Mouse (Mus musculus) G1E (cell line): Measurements from ENCODE around the gene Rps6ka5. TPM values are rescaled to one million over a fixed set of nuclear protein-coding genes. Genes with fewer than 3 reads are reported as not detected.
A peak's percentile ranks its signal among the peaks of the same experiment; 100 is the strongest.

Experiments used
- ATAC-seq: 2 replicates; pipeline ENCODE4 v1.8.0; 2016; ENCODE audit warnings: mild to moderate bottlenecking; ENCODE audit not compliant: insufficient number of reproducible peaks, poor library complexity, low FRiP score, severe bottlenecking; ENCODE audit errors: extremely low read depth
- DNase-seq: peaks from one replicate; pipeline ENCODE4 v3.0.0; 2012; ENCODE audit warnings: low spot score
- H3K27me3 ChIP-seq: 2 replicates; pipeline ENCODE4 v1.6.1; 2012; ENCODE audit warnings: mild to moderate bottlenecking, low read length, inconsistent platforms; ENCODE audit not compliant: insufficient read depth
- H3K36me3 ChIP-seq: replicated peaks from 2 replicates; pipeline ENCODE3; 2012; ENCODE audit warnings: mild to moderate bottlenecking, inconsistent platforms
- H3K4me1 ChIP-seq: 2 replicates; pipeline ENCODE4 v1.6.1; 2012; ENCODE audit warnings: low read depth, low read length, inconsistent platforms, mixed read lengths; ENCODE audit not compliant: insufficient read depth
- H3K4me3 ChIP-seq: 2 replicates; pipeline ENCODE4 v1.5.1; 2012; ENCODE audit warnings: low read depth, mild to moderate bottlenecking, inconsistent platforms, low read length, moderate library complexity, mixed read lengths
- H3K9me3 ChIP-seq: replicated peaks from 2 replicates; pipeline ENCODE4 v1.6.1; 2012; ENCODE audit warnings: inconsistent platforms
- CTCF ChIP-seq: IDR thresholded peaks from 2 replicates; pipeline ENCODE4 v1.5.1; 2012; ENCODE audit warnings: low read depth, low read length, inconsistent platforms, mixed read lengths
- GATA1 ChIP-seq: IDR thresholded peaks from 2 replicates; pipeline ENCODE4 v1.6.1; 2012; ENCODE audit warnings: borderline replicate concordance, low read length, inconsistent platforms, mixed read lengths
- GATA2 ChIP-seq: IDR thresholded peaks from 2 replicates; pipeline ENCODE4 v1.6.1; 2012; ENCODE audit warnings: low read depth, low read length, inconsistent platforms, borderline replicate concordance
- POLR2AphosphoS5 ChIP-seq: IDR thresholded peaks from 2 replicates; pipeline ENCODE4 v1.6.1; 2012; ENCODE audit warnings: low read depth, low read length, inconsistent platforms; ENCODE audit not compliant: insufficient replicate concordance
- TAL1 ChIP-seq: conservative IDR thresholded peaks from 2 replicates; pipeline ENCODE4 v1.6.1; 2012; ENCODE audit warnings: low read depth, low read length, inconsistent platforms, mixed read lengths
- polyA plus RNA-seq: library from polyadenylated mRNA; stranded (reverse); fragments of >175 nt; gene quantifications from 2 replicates; pipeline ENCODE4 v1.2.3, GENCODE M21; 2012
- total RNA-seq, 2 experiments: library from RNA; stranded (forward) in 1 of 2; stranded (reverse) in 1 of 2; fragments of 200-1000 nt in 1 of 2; fragments of >200 nt in 1 of 2; fragmentation: Nextera tagmentation in 1 of 2; gene quantifications; 2 replicates each; pipeline ENCODE4 v1.2.3; 2014 to 2017

Rps6ka5 gene
- total and polyA plus RNA-seq, 3 experiments = 12.6 to 52.2 (median 41.5) TPM

GRCm38 (mm10) chr12:100696621-100697020 is 30.2 kb downstream of the Rps6ka5 start:
- peaks cover 49% of the 10 kb centered on the region for H3K4me1 ChIP-seq
- ATAC-seq (peak; percentile 85), DNase-seq (peak; percentile 33)
- no peaks in the 10 kb centered on the region for H3K27me3 ChIP-seq
- no peak for TF ChIP-seq TAL1
- TF ChIP-seq POLR2AphosphoS5 = no peak
- no peak for TF ChIP-seq CTCF
- TF ChIP-seq GATA2 = no peak
- TF ChIP-seq GATA1 = no peak
- H3K9me3 ChIP-seq = no peaks in the 10 kb centered on the region
- H3K4me3 ChIP-seq = no peak overlapping the region; the same call in 1 of the 2 replicates
- H3K36me3 ChIP-seq = peaks cover 31% of the 10 kb centered on the region

GRCm38 (mm10) chr12:100695252-100695651 is 31.5 kb downstream of the Rps6ka5 start:
- no peak for DNase-seq
- Histone ChIP-seq H3K36me3 (peaks cover 28% of the 10 kb centered on the region), H3K4me3 (no peak overlapping the region), H3K27me3 (no peaks in the 10 kb centered on the region), H3K9me3 (no peaks in the 10 kb centered on the region), H3K4me1 (peaks cover 49% of the 10 kb centered on the region)
- TF ChIP-seq GATA2 (no peak), CTCF (no peak), TAL1 (no peak)
- ATAC-seq = no peak

GRCm38 (mm10) chr12:100692208-100692607 is 34.6 kb downstream of the Rps6ka5 start:
- Histone ChIP-seq H3K36me3 (peaks cover 17% of the 10 kb centered on the region), H3K9me3 (no peaks in the 10 kb centered on the region), H3K27me3 (no peaks in the 10 kb centered on the region), H3K4me3 (no peak overlapping the region), H3K4me1 (peaks cover 59% of the 10 kb centered on the region)
- DNase-seq = no peak
- no peak for TF ChIP-seq GATA1
- no peak for ATAC-seq

- ATAC-seq = no peak
- no peaks in the 10 kb centered on the region for H3K27me3 ChIP-seq
Observed at GRCm38 (mm10) chr12:100690444-100690843, 36.3 kb downstream of the Rps6ka5 start.

GRCm38 (mm10) chr12:100688177-100688576 is 38.6 kb downstream of the Rps6ka5 start:
- DNase-seq (no peak), ATAC-seq (no peak)
- no peak overlapping the region for H3K4me3 ChIP-seq
- no peak for TF ChIP-seq POLR2AphosphoS5
- TF ChIP-seq CTCF = no peak
- no peak for TF ChIP-seq TAL1
- no peak for TF ChIP-seq GATA2
- no peak for TF ChIP-seq GATA1
- H3K4me1 ChIP-seq = peaks cover 48% of the 10 kb centered on the region
- H3K36me3 ChIP-seq = peaks cover 12% of the 10 kb centered on the region
- H3K9me3 ChIP-seq = no peaks in the 10 kb centered on the region
- no peaks in the 10 kb centered on the region for H3K27me3 ChIP-seq

More at GRCm38 (mm10) chr12:100690444-100690843, 36.3 kb downstream of the Rps6ka5 start:
- Histone ChIP-seq H3K9me3 (no peaks in the 10 kb centered on the region), H3K4me1 (peaks cover 47% of the 10 kb centered on the region), H3K4me3 (no peak overlapping the region), H3K36me3 (peaks cover 17% of the 10 kb centered on the region)
- DNase-seq = no peak
- TF ChIP-seq TAL1 = no peak
- no peak for TF ChIP-seq GATA1
- no peak for TF ChIP-seq POLR2AphosphoS5
- no peak for TF ChIP-seq CTCF
- TF ChIP-seq GATA2 = no peak

GRCm38 (mm10) chr12:100687001-100687400 is 39.8 kb downstream of the Rps6ka5 start:
- no peak for TF ChIP-seq GATA2
- TF ChIP-seq CTCF = no peak
- TF ChIP-seq GATA1 = no peak
- TF ChIP-seq POLR2AphosphoS5 = no peak
- TF ChIP-seq TAL1 = no peak
- H3K4me1 ChIP-seq = peaks cover 51% of the 10 kb centered on the region
- H3K9me3 ChIP-seq = no peaks in the 10 kb centered on the region
- peaks cover 8% of the 10 kb centered on the region for H3K36me3 ChIP-seq
- DNase-seq (no peak), ATAC-seq (no peak)
- no peak overlapping the region for H3K4me3 ChIP-seq
- no peaks in the 10 kb centered on the region for H3K27me3 ChIP-seq

GRCm38 (mm10) chr12:100681752-100682151 is 45.0 kb downstream of the Rps6ka5 start:
- DNase-seq (no peak), ATAC-seq (peak; percentile 75)
- TF ChIP-seq CTCF (no peak), POLR2AphosphoS5 (no peak), GATA1 (no peak), GATA2 (no peak), TAL1 (no peak)
- H3K9me3 ChIP-seq = no peaks in the 10 kb centered on the region
- H3K4me1 ChIP-seq = peaks cover 53% of the 10 kb centered on the region
- no peaks in the 10 kb centered on the region for H3K27me3 ChIP-seq
- peak overlapping the region; percentile 43; the same call in 1 of the 2 replicates for H3K4me3 ChIP-seq
- H3K36me3 ChIP-seq = peaks cover 27% of the 10 kb centered on the region
